Mouse (Mus musculus): ENCODE measurements around the gene Ppp3cb.
"Not testable (repeated sequence)": the region's sequence is repeated elsewhere in the genome, so short reads cannot be mapped to it uniquely, and the experiment has no call there.

Gene Ppp3cb

DNA sequence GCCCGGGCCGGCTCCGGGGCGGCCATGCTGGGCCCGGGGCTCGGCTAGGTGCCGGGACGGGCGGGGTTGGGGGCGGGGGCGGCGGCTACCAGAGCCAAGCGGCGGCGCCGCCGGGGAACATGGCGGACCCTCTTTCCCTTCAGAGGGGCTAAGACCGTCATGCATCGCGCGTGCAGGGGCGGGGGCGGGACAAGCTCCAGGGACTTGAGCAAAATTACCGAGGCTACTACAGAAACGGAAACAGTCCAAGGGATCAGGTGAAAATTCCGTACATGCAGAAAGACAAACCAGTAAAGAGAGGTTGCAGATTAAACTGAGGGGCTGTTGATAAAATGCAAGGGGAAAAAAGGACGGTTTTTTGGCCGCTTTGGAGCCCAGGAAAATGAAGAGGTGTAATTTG, at the start of gene Ppp3cb:
Gene Ppp3cb (minus strand): TSS at position 159 of the 400 bp plus-strand sequence.
- DNase-seq (ENCODE audit: low read depth, low spot score): peak; percentile 79

- no peak for DNase-seq (ENCODE audit: low read depth, low spot score)
These were observed 49.4 kb upstream of the Ppp3cb start for GRCm38 (mm10) chr14:20595781-20596180.

DNA sequence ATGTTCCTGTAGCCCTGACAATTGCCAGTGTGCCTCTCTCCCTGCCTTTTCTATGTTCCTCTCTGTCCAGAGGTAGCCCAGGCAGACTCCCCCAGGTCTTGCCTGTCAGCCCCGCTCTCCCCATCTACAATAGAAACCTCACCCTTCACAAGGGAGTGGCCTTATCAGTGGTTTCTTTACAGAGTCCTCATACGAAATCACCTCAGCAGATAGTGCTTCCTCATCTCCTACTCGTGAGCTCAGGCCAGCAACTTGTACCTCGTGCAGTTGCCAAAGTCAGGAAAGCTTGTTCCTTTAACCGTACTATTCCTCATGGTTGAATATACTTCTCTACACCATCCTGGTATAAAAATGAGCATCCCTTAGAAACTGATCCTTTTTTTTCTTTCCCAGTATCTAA, 41.1 kb upstream of the Ppp3cb start:
- no peak for DNase-seq (ENCODE audit: low read depth, low spot score)

DNA sequence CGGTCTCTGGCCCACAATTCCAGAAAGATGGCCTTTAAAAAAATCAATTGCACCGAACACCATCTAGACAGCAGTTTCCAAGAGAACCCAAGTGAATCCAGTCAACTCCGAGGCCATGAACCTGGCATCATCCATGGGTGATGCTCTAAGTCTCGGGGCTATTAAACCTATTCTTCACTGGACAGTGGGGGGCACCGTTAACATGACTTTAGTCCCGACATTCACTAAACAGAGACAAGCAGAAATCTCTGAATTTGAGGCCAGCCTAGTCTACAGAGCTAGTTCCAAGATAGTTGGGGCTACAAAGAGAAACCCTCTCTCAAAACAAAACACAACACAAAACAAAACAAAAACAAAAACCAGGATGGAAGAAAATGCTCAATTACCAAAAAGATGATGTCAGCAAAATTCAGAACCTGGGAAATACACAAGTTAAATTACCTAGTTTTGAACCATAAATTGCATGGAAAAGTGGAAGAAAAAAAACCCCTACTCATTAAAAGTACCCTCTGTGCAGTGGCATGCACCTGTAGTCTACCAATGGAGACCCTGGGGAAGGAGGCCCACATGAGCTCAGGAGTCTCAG, 32.5 kb upstream of the Ppp3cb start:
- DNase-seq (ENCODE audit: low read depth, low spot score): no peak

DNA sequence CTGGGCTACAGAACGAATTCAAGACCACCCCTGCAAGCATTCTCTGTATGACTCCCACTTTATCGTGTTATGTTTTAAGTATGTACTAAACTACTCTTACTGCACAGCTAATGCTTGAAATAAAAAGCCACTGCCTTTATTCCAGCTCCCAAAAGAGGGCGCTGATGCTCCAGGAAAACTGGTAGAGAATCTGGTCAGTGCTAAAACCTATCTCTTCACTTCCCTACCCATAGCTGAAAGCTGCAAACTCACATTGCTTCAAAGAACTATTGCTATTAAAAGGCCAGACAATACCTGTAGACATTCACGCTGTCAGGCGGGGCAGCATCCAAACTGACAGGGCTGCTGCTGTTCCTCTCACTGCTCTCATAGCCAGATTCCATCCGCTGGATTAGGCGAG, 29.8 kb upstream of the Ppp3cb start:
- peak; percentile 50 for DNase-seq (ENCODE audit: low read depth, low spot score)

GRCm38 (mm10) chr14:20573196-20573595, 26.8 kb upstream of the Ppp3cb start:
- not testable (repeated sequence) for DNase-seq (ENCODE audit: low read depth, low spot score)

- DNase-seq (ENCODE audit: low read depth, low spot score): no peak
These were observed 19.1 kb upstream of the Ppp3cb start for GRCm38 (mm10) chr14:20565256-20566021.

- no peak for DNase-seq (ENCODE audit: low read depth, low spot score)
These were observed 18.3 kb upstream of the Ppp3cb start for GRCm38 (mm10) chr14:20564692-20565091.

- DNase-seq (ENCODE audit: low read depth, low spot score): no peak
These were observed 15.5 kb upstream of the Ppp3cb start for GRCm38 (mm10) chr14:20561897-20562296.

DNA sequence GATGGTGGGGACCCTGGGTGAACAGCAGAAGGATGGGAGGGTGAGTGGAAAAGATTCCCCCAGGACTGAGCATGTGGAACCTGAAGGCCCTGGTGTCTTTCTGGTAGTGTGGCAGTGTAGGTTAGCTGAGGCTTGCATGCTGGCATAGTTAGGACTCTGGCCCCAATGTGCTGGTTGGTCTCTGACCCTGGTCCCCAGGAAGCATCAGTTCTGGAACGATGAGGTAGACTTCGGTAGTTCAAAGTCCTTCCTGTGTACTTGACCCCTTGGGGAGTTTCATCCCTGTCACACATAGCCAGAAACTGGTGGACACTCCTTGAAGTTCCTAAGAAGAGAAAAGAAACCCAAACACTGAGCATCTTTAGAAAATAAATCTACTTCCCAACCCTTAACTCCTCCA, 3.8 kb upstream of the Ppp3cb start:
- no peak for DNase-seq (ENCODE audit: low read depth, low spot score)

GRCm38 (mm10) chr14:20545529-20546331, 643 bp downstream of the Ppp3cb start:
- DNase-seq (ENCODE audit: low read depth, low spot score): peak; percentile 42

DNA sequence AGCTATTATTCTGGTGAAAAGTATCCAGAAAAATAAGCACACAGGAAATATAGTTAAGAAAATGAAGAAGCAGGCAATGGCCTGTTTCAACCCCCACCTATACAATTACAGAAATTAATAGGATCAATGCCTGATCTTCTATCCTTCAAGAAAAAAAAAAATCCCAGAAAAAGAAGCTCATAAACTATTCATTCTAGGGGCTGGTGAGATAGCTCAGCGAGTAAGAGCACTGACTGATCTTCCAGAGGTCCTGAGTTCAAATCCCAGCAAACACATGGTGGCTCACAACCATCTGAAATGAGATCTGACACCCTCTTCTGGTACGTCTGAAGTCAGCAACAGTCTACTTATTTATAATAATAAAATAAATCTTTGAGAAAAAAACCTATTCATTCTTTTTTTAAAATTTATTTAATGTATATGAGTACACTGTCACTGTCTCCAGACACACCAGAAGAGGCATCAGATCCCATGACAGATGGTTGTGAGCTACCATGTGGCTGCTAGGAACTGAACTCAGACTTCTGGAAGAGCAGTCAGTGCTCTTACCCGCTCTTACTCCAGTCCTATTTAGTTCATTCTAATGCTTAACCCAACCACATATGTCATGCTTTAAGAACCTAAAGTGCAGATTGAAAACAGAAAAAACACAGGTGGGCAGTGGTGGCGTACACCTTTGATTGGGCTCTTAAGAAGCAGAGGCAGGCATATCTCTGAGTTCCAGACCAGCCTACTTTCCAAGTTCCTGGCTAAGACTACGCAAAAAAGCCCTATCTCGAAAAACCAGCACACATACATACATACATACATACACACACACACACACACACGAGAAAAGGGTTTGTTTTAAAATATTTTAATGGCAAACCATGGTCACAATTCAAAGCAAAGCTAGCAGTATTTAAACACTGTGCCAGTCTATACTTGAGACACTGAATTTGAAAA, 1.6 kb downstream of the Ppp3cb start:
- DNase-seq (ENCODE audit: low read depth, low spot score): no peak

DNA sequence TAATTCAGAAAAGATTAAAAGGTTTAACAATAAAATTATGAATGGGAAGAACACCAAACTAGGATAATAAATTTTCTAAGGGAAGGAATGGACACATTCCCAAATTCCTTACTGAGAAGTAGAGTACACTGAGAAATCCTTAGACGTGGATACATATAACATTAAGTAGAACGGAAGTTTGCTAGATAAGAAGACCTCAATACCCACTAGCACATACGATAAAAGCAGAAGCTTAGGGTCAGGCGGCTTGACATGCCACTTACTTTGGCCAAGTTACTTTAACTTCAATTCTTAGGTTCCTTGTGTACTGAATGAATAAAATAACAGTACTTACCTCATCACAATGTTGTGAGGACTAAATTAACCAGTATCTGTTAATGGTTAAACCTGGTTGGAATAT, 16.7 kb downstream of the Ppp3cb start:
- DNase-seq (ENCODE audit: low read depth, low spot score): no peak

GRCm38 (mm10) chr14:20520179-20520578, 26.2 kb downstream of the Ppp3cb start:
- no peak for DNase-seq (ENCODE audit: low read depth, low spot score)

- no peak for DNase-seq (ENCODE audit: low read depth, low spot score)
These were observed 37.9 kb downstream of the Ppp3cb start for GRCm38 (mm10) chr14:20508424-20508823.

DNA sequence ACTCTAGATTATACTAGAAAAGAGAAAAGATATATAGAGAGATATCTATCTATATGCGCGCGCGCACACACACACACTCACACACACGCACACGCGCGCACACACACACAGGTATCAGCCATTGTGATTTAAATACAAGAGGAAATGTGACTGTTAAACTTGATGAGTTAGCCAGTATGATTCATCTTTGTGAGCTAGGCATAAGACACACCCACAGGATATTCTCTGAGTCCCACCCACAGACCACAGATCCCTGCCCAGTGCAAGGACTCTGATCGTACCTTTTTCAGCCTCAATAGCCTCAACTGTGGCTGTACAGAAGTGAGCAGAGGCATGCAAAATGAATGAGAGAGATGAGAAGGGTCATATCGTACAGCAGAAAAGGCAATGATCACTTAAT, 43.4 kb downstream of the Ppp3cb start:
- no peak for DNase-seq (ENCODE audit: low read depth, low spot score)

GRCm38 (mm10) chr14:20499982-20500381, 46.4 kb downstream of the Ppp3cb start:
- DNase-seq (ENCODE audit: low read depth, low spot score): no peak

GRCm38 (mm10) chr14:20496603-20497002, 49.8 kb downstream of the Ppp3cb start, which contains the start of gene Mss51:
Gene Mss51, minus strand, starts transcription at chr14:20496901.
- DNase-seq (ENCODE audit: low read depth, low spot score): no peak

GRCm38 (mm10) chr14:20486031-20486430, 60.3 kb downstream of the Ppp3cb start:
- no peak for DNase-seq (ENCODE audit: low read depth, low spot score)

DNA sequence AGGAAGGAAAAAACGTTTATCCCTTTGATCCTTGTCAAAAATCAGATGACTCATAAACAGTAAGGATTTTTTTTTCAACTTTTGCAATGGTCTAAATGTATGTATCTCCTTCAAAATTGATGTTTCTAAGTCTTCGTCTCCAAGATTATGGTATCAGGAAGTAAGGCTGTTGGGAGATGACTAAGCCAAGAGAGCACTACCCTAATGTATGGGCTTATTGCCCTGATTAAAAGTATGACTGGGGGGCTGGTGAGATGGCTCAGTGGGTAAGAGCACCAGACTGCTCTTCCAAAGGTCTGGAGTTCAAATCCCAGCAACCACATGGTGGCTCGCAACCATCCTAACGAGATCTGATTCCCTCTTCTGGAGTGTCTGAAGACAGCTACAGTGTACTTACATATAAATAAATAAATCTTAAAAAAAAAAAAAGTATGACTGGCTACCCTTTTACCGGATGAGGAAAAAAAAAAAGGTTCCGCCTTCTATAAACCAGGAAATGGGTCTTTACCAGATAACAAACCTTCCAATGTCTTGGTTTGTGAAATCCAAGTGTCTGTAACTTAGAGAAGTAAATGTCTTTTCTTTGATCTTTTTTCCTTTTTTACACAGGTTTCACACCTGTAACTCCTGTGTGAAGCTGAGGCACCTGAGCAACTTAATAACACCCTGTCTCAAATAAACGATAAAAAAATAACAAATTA, 64.2 kb downstream of the Ppp3cb start:
- DNase-seq (ENCODE audit: low read depth, low spot score): no peak

- DNase-seq (ENCODE audit: low read depth, low spot score): no peak
These were observed 65.2 kb downstream of the Ppp3cb start for GRCm38 (mm10) chr14:20481211-20481610.
